Mouse (Mus musculus) cerebellum, adult 8-10 months (tissue): ENCODE data around the gene B430218F22Rik.
"Not testable (repeated sequence)": the region's sequence is repeated elsewhere in the genome, so short reads cannot be mapped to it uniquely, and the experiment has no call there.

Experiments
- DNase-seq: peaks from one replicate; pipeline ENCODE4 v3.0.0; 2022

B430218F22Rik gene

GRCm38 (mm10) chr13:118386511-118387447 is at the start of gene B430218F22Rik, which contains the start of gene Mrps30:
Gene B430218F22Rik (plus strand): TSS chr13:118386630.
Gene Mrps30 (minus strand): TSS chr13:118387252.
- DNase-seq: peak; percentile 93

GRCm38 (mm10) chr13:118350257-118350656 is 36.2 kb upstream of the B430218F22Rik start:
- DNase-seq: peak; percentile 12

- no peak for DNase-seq
These were observed 35.6 kb upstream of the B430218F22Rik start for GRCm38 (mm10) chr13:118350870-118351269.

GRCm38 (mm10) chr13:118363342-118363741 is 23.1 kb upstream of the B430218F22Rik start:
- no peak for DNase-seq

GRCm38 (mm10) chr13:118365774-118366173 is 20.7 kb upstream of the B430218F22Rik start:
- no peak for DNase-seq

GRCm38 (mm10) chr13:118372871-118373270 is 13.6 kb upstream of the B430218F22Rik start:
- DNase-seq: no peak

GRCm38 (mm10) chr13:118379155-118379554 is 7.3 kb upstream of the B430218F22Rik start:
- peak; percentile 46 for DNase-seq

- no peak for DNase-seq
These were observed 6.0 kb upstream of the B430218F22Rik start for GRCm38 (mm10) chr13:118380381-118380780.

GRCm38 (mm10) chr13:118387448-118387801 is 995 bp downstream of the B430218F22Rik start:
- DNase-seq: not testable (repeated sequence)

GRCm38 (mm10) chr13:118395803-118396202 is 9.4 kb downstream of the B430218F22Rik start:
- DNase-seq: no peak

GRCm38 (mm10) chr13:118400340-118400739 is 13.9 kb downstream of the B430218F22Rik start:
- no peak for DNase-seq

- DNase-seq: no peak
These were observed 17.1 kb downstream of the B430218F22Rik start for GRCm38 (mm10) chr13:118403544-118403943.

GRCm38 (mm10) chr13:118411297-118411992 is 25.0 kb downstream of the B430218F22Rik start:
- no peak for DNase-seq

GRCm38 (mm10) chr13:118418163-118418562 is 31.7 kb downstream of the B430218F22Rik start:
- DNase-seq: no peak

GRCm38 (mm10) chr13:118420408-118420807 is 34.0 kb downstream of the B430218F22Rik start:
- DNase-seq: no peak

GRCm38 (mm10) chr13:118420847-118421246 is 34.4 kb downstream of the B430218F22Rik start:
- DNase-seq: no peak
